Mouse (Mus musculus) frontal cortex, postnatal 10 days (tissue): ENCODE results near the gene Sox18.

Experiments used
- DNase-seq, 2 experiments: peaks; one replicate each; pipeline ENCODE4 v3.0.0; 2022; ENCODE audit warnings: low spot score in 2 of 2, mixed read lengths in 1 of 2

Gene Sox18

GRCm38 (mm10) chr2:181646626-181647472, 24.6 kb downstream of the Sox18 start:
- no peak for DNase-seq

DNA sequence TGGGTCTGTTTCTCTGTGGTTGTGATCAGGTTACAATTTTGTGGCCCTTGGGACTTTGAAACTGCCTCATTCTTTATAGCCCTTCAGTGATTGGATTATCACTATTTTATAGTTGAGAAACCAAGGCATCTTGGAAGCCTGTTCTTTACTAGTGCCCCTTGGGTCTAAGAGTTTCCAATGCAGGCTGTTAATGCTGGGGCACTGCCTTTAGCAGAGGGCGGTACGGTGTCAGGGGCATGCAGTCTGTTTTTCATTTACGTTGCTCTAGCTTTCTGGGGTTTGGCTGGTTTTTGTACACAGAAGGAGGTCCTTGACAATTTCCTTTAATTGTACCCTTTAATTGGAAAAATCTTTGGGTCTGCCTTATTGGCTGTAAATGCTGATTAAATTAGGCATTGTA, 25.8 kb downstream of the Sox18 start:
- DNase-seq, result no peak

- no peak for DNase-seq
Measured at GRCm38 (mm10) chr2:181644361-181644760, 27.1 kb downstream of the Sox18 start.

GRCm38 (mm10) chr2:181635865-181636264, 35.6 kb downstream of the Sox18 start:
- no peak for DNase-seq

DNA sequence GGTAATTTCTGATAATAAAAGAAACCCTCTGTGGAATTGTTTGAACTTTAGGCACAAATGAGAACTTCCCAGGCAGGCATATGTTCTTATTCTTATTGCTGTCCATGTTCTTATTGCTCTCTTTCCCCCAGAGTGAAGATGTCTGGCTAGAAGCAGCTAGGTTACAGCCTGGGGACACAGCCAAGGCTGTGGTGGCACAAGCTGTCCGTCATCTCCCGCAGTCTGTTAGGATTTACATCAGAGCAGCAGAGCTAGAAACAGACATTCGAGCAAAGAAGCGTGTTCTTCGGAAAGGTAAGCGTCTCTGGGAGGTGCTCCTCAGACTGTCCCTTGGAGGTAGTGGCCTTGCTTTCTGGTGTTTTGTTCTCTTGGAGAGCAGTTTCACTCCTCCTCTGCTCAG, 38.8 kb downstream of the Sox18 start:
- DNase-seq, result no peak

DNA sequence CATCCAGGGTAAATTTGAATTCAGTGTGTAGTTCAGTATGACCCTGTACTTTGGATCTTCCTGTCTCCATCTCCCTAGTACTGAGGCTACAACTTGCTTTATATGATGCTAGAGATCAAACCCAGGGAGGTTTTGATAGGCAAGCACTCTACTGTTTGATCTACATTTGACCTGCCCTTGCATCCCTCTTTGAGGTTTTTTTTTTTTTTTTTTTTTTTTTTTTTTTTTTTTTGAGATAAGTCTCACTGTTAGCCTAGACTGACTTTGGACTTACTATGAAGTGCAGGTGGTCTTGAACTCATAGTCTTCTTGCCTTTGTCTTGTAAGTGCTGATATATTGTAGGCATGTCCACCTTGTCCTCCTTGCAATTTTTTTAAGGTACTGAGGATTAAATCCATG, 43.0 kb downstream of the Sox18 start:
- DNase-seq, result no peak

GRCm38 (mm10) chr2:181623401-181623800, 48.0 kb downstream of the Sox18 start:
- peak in 1 of 2 experiments; percentile 14 for DNase-seq
